Mouse (Mus musculus): ENCODE measurements around the gene Arpc2.

The Arpc2 gene

GRCm38 (mm10) chr1:74239618-74240017 lies 3.7 kb downstream of the Arpc2 start:
- no peak for DNase-seq

- no peak for DNase-seq
Measured at GRCm38 (mm10) chr1:74240311-74240710, 4.4 kb downstream of the Arpc2 start.

- DNase-seq, result no peak
Measured at GRCm38 (mm10) chr1:74240832-74241231, 4.9 kb downstream of the Arpc2 start.

- no peak for DNase-seq
Measured at GRCm38 (mm10) chr1:74245525-74245924, 9.6 kb downstream of the Arpc2 start.

GRCm38 (mm10) chr1:74248799-74249198 lies 12.9 kb downstream of the Arpc2 start:
- no peak for DNase-seq

GRCm38 (mm10) chr1:74249331-74249980 lies 13.6 kb downstream of the Arpc2 start:
- DNase-seq, result no peak

- DNase-seq, result no peak
Measured at GRCm38 (mm10) chr1:74250096-74250495, 14.2 kb downstream of the Arpc2 start.

GRCm38 (mm10) chr1:74255704-74256345 lies 19.9 kb downstream of the Arpc2 start:
- no peak for DNase-seq

- no peak for DNase-seq
Measured at GRCm38 (mm10) chr1:74256782-74257181, 20.9 kb downstream of the Arpc2 start.

GRCm38 (mm10) chr1:74262510-74262909 lies 26.6 kb downstream of the Arpc2 start:
- no peak for DNase-seq

- no peak for DNase-seq
Measured at GRCm38 (mm10) chr1:74268750-74269149, 32.9 kb downstream of the Arpc2 start.

- no peak for DNase-seq
Measured at GRCm38 (mm10) chr1:74271659-74272058, 35.8 kb downstream of the Arpc2 start.

- DNase-seq, result no peak
Measured at GRCm38 (mm10) chr1:74275015-74275414, 39.1 kb downstream of the Arpc2 start.

- no peak for DNase-seq
Measured at GRCm38 (mm10) chr1:74277041-74277440, 41.2 kb downstream of the Arpc2 start.

GRCm38 (mm10) chr1:74277883-74278537 lies 42.1 kb downstream of the Arpc2 start:
- DNase-seq, result no peak

- DNase-seq, result peak; percentile 18
Measured at GRCm38 (mm10) chr1:74278538-74278937, 42.7 kb downstream of the Arpc2 start, which contains the start of gene Gpbar1. Gene Gpbar1 (plus strand): TSS chr1:74278550.

- DNase-seq, result peak; percentile 22
Measured at GRCm38 (mm10) chr1:74278988-74279387, 43.1 kb downstream of the Arpc2 start.

GRCm38 (mm10) chr1:74280591-74281325 lies 44.9 kb downstream of the Arpc2 start:
- peak; percentile 23 for DNase-seq

GRCm38 (mm10) chr1:74281372-74281771 lies 45.5 kb downstream of the Arpc2 start:
- peak; percentile 30 for DNase-seq

GRCm38 (mm10) chr1:74281886-74282285 lies 46.0 kb downstream of the Arpc2 start:
- DNase-seq, result peak; percentile 24

GRCm38 (mm10) chr1:74282896-74283625 lies 47.2 kb downstream of the Arpc2 start:
- peak; percentile 68 for DNase-seq

- DNase-seq, result peak; percentile 65
Measured at GRCm38 (mm10) chr1:74283686-74284463, 48.0 kb downstream of the Arpc2 start.
